Mouse (Mus musculus) kidney, embryonic 14.5 days (tissue): Measurements from ENCODE around the gene Gm42957. TPM values are rescaled to one million over a fixed set of nuclear protein-coding genes. Genes with fewer than 3 reads are reported as not detected.

Source experiments
- ATAC-seq: fragments of 200-750 bp; cut with Nextera tagmentation; 2 replicates; pipeline ENCODE4 v1.8.0; 2017; ENCODE audit warnings: moderate number of reproducible peaks, mild to moderate bottlenecking, moderate TSS enrichment, moderate library complexity; ENCODE audit not compliant: low FRiP score, low TSS enrichment
- H3K27ac ChIP-seq: fragments of 300-500 bp; sonication (generic); 2 replicates; pipeline ENCODE4 v1.5.1; 2014; ENCODE audit warnings: low read depth, mild to moderate bottlenecking, low read length, moderate library complexity, mixed read lengths
- H3K27me3 ChIP-seq: fragments of 300-500 bp; sonication (generic); 2 replicates; pipeline ENCODE4 v1.6.1; 2014; ENCODE audit warnings: mild to moderate bottlenecking, low read length; ENCODE audit not compliant: control insufficient read depth, insufficient read depth
- H3K36me3 ChIP-seq: fragments of 300-500 bp; sonication (generic); 2 replicates; pipeline ENCODE4 v1.6.1; 2014; ENCODE audit warnings: low read length, mixed read lengths; ENCODE audit not compliant: control insufficient read depth, insufficient read depth
- H3K4me1 ChIP-seq: fragments of 300-500 bp; sonication (generic); 2 replicates; pipeline ENCODE4 v1.6.1; 2014; ENCODE audit warnings: low read length, mixed read lengths; ENCODE audit not compliant: control insufficient read depth, insufficient read depth
- H3K4me2 ChIP-seq: fragments of 300-500 bp; sonication (generic); replicated peaks from 2 replicates; pipeline ENCODE4 v1.6.1; 2014; ENCODE audit warnings: low read depth, mild to moderate bottlenecking, low read length
- H3K4me3 ChIP-seq: fragments of 300-500 bp; sonication (generic); 2 replicates; pipeline ENCODE4 v1.5.1; 2014; ENCODE audit warnings: mild to moderate bottlenecking, low read length
- H3K9ac ChIP-seq: fragments of 300-500 bp; sonication (generic); 2 replicates; pipeline ENCODE4 v1.6.1; 2014; ENCODE audit warnings: low read depth, mild to moderate bottlenecking, low read length, moderate library complexity
- H3K9me3 ChIP-seq: fragments of 300-500 bp; sonication (generic); 2 replicates; pipeline ENCODE4 v1.6.1; 2016; ENCODE audit warnings: low read length; ENCODE audit not compliant: control insufficient read depth
- WGBS: fragments of 180-500 bp; shearing (Covaris S2); extraction: QIAGEN DNeasy Blood & Tissue Kit; methylation state at CpG from one replicate; pipeline ENCODE4 v1.1.7; 2014; 5-methylcytosine and 5-hydroxymethylcytosine counted together
- polyA plus RNA-seq: library from polyadenylated mRNA; unstranded; fragments of >200 nt; fragmentation: Nextera tagmentation; extraction: Ambion mirVana; gene quantifications from 2 replicates; pipeline ENCODE4 v1.2.1, GENCODE M21; 2014

Gm42957 gene
- polyA plus RNA-seq, 1 experiment from 2014 or later: not detected

DNA sequence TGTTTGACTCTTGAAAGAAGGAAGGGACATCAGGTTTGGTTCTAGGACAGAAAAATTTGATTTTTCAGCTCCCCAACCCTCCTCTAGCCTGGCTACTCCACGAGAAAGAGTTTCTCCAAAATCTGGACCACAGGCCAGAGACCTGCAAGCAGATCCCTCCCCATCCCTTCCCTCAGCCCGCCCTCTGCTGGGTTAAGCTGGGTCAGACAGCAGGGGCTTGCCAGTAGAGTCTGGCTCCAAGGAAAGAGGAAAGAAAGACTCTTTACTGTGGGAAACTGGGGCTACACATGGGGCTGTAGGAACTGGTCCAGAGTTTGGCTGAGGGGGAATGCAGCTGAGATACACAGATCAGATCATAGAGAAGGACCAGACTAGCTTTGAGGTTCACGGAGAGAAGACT lies 57.2 kb downstream of the Gm42957 start:
- no peak for ATAC-seq
- 0 out of 2 replicates have a peak, but pooled peaks cover 3% of the 10 kb centered on the region for H3K27me3 ChIP-seq
- H3K9ac ChIP-seq: no peak overlapping the region
- H3K4me3 ChIP-seq: no peak overlapping the region
- no peak overlapping the region for H3K4me2 ChIP-seq
- H3K27ac ChIP-seq: no peak overlapping the region
- 22% methylated on average over 3 of the region's 3 CpGs for WGBS
- no peaks in the 10 kb centered on the region for H3K9me3 ChIP-seq
- no peaks in the 10 kb centered on the region for H3K36me3 ChIP-seq
- H3K4me1 ChIP-seq: 0 out of 2 replicates have a peak, but pooled peaks cover 9% of the 10 kb centered on the region

DNA sequence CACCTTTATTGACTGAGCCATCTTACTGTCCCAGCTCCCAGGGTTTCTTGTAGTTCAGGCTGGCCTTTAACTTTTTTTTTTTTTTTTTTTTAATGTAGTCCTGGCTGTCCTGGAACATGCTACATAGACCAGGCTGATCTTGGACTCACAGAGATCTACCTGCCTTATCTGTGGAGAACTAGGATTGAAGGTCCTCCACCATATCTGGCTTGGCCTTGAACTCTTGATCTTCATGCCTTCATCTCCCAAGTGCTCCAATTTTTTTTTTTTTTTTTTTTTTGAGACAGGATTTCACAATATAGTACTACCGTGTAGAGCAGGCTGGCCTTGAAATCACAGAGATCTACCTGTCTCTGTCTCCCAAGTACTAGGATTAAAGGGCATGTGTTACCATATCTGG lies 58.3 kb downstream of the Gm42957 start:
- H3K27ac ChIP-seq: no peak overlapping the region
- H3K9ac ChIP-seq: no peak overlapping the region
- 0 out of 2 replicates have a peak, but pooled peaks cover 16% of the 10 kb centered on the region for H3K4me1 ChIP-seq
- H3K4me2 ChIP-seq: no peak overlapping the region
- H3K4me3 ChIP-seq: no peak overlapping the region
- no peaks in the 10 kb centered on the region for H3K9me3 ChIP-seq
- no peak for ATAC-seq
- no peaks in the 10 kb centered on the region for H3K36me3 ChIP-seq
- no peaks in the 10 kb centered on the region for H3K27me3 ChIP-seq
- 95% methylated on average over 1 of the region's 1 CpGs for WGBS

DNA sequence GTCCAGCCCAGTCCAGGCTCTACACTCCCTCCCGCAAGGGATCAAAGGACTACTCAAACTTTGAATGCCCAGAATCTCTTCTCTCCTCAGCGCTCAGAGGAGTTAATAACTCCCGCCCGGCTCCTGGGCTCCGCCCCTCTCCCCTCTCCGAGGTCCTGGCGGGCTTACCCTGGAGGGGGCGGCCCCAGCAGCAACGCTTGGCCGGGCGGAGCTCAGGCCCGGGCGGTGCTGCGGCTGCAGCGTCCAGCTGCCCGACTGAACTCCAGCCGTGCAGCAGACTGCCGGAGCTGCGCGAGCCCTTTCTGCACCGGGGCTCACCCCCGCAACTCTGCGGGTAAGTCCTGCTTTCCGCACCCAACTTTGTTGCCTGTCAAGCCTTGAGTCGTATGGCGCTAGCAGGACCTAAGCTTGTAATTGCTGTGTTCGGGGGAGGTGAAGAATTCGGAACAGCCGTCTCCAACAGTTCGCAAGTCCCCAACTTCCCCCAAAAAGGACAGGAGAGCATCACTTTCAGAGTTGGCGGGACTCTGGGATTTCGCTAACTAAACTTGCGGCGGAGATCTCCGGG lies 61.0 kb downstream of the Gm42957 start, which contains the start of gene Pias3:
Gene Pias3 (plus strand): TSS at position 187 of the 568 bp plus-strand sequence.
- Histone ChIP-seq H3K9me3 (no peaks in the 10 kb centered on the region), H3K4me1 (peaks cover 23% of the 10 kb centered on the region), H3K27me3 (no peaks in the 10 kb centered on the region), H3K9ac (peak within 1 kb of the TSS; percentile 87), H3K27ac (peak within 1 kb of the TSS; percentile 81), H3K4me3 (peak within 1 kb of the TSS; percentile 78), H3K36me3 (peaks cover 15% of the 10 kb centered on the region), H3K4me2 (peak within 1 kb of the TSS; percentile 70)
- WGBS: under 1% methylated on average over 35 of the region's 35 CpGs
- ATAC-seq: peak; percentile 89

DNA sequence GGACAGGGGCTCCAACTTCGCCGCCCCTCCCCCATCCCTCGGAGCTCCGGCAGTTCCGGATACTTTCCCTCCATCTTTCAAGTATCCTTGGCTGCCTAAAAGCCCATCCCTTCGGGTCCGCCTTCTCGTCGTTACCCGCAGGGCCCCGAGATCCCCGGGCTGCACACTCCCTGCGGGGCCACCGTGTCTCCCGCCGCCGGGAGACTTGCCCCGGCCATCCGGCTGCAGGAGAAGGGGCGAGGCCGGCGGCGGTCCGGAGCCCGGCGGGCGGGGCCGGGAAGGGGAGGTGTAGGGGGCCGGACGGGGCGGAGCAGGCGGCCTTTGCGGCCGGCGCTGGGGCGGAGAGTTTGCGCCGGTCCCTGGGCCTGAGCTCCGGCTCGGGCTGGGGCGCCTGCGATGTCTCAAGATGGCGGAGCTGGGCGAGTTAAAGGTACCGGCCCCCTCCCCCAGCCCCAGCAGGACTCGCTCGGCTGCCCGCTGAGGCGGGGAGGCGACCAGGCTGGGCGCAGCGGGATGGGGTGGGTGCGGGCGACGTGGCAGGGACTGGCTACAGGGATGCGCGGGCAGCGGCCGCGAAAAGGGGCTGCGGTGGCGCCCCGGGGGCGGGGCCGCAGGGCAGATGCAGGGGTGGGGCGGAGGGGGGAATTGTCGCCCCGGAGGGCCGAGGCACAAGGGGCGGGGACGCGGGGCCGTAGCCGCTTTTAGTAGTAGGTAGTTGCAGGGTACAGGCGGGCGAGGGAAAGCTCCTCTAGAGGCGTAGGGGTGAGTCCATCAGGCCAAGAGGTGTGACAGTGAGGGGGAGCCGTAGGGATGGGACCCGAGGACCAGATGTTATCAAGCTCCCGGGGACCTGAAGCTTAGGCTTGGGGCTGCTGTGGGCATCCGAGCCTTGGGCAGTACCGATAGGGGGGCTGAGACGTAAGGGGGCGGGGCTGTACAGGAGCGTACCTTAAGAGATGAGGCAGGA lies 61.8 kb downstream of the Gm42957 start:
- Histone ChIP-seq H3K9ac (peak overlapping the region; percentile 87), H3K4me3 (peak overlapping the region; percentile 78), H3K9me3 (no peaks in the 10 kb centered on the region), H3K27ac (peak overlapping the region; percentile 81), H3K4me2 (peak overlapping the region; percentile 70), H3K27me3 (no peaks in the 10 kb centered on the region), H3K36me3 (peaks cover 22% of the 10 kb centered on the region), H3K4me1 (peaks cover 23% of the 10 kb centered on the region)
- under 1% methylated on average over 75 of the region's 85 CpGs for WGBS
- peak; percentile 93 for ATAC-seq

DNA sequence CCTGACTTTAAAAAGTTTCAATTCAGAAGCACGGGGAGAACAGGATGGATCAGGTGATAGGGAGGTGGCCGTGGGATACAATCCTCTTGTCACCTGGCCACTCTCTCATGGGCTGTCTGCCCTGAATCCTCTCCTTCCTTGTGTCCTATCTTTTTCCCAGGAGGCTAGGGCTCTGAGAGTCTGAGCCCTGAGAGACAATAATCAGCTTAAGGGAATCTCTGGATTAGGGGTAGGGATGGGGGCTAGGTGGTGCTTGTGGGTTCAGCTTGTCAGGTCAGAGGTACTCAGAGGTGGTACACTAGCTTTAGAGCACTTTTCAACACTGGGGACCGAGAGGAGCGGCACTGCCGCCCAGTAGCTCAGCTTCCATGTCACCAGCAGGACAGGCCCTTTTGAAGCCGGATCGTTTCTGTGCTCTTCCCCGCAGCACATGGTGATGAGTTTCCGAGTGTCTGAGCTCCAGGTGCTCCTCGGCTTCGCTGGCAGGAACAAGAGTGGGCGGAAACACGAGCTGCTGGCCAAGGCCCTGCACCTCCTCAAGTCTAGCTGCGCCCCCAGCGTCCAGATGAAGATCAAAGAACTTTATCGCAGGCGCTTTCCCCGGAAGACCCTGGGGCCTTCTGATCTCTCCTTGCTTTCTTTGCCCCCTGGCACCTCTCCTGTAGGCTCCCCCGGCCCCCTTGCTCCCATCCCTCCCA lies 63.9 kb downstream of the Gm42957 start:
- WGBS: 32% methylated on average over 19 of the region's 19 CpGs
- Histone ChIP-seq H3K4me3 (no peak overlapping the region), H3K9ac (peak overlapping the region; percentile 24; the same call in 1 of the 2 replicates), H3K36me3 (peaks cover 39% of the 10 kb centered on the region), H3K4me2 (peak overlapping the region; percentile 9; the same call in 1 of the 2 replicates), H3K27me3 (no peaks in the 10 kb centered on the region), H3K4me1 (peaks cover 23% of the 10 kb centered on the region), H3K27ac (no peak overlapping the region), H3K9me3 (no peaks in the 10 kb centered on the region)
- no peak for ATAC-seq

DNA sequence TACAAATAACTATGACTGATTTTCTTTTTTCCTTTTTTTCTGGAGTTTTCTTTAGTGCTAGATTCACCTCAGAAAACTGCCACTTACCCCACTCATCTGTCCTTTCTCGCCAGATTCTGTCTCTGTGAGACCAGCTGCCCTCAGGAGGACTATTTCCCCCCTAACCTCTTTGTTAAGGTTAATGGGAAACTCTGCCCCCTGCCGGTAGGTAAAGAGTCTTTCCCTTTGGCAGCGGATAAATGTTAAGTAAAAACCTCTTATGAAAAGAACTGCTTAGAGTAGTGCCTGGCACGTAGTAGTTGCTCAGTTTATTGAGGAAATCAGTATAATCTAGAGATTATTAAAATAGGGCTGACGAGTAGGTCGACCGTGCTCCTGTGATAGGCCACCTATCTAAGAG lies 65.1 kb downstream of the Gm42957 start:
- Histone ChIP-seq H3K27me3 (no peaks in the 10 kb centered on the region), H3K4me1 (peaks cover 22% of the 10 kb centered on the region), H3K4me2 (no peak overlapping the region), H3K4me3 (no peak overlapping the region), H3K9ac (no peak overlapping the region), H3K27ac (no peak overlapping the region), H3K36me3 (peaks cover 50% of the 10 kb centered on the region), H3K9me3 (no peaks in the 10 kb centered on the region)
- no peak for ATAC-seq
- WGBS: 65% methylated on average over 7 of the region's 7 CpGs

DNA sequence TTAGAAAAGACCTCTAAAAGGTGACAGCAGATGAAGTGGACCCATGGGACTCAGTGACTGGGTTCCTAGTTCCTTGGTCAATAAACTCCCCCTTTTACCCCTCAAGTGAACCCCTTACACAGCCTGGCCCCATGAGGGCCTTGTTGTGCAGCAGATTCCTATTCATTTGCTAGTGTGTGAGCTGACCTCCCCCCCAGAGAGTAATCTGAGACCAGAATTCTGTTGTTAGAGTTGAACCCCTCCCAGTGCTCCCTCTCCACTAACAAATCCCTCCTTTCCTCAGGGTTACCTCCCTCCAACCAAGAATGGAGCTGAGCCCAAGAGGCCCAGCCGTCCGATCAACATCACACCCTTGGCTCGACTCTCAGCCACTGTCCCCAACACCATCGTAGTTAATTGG lies 65.7 kb downstream of the Gm42957 start:
- Histone ChIP-seq H3K27ac (no peak overlapping the region), H3K4me2 (no peak overlapping the region), H3K9ac (no peak overlapping the region), H3K4me1 (peaks cover 15% of the 10 kb centered on the region), H3K27me3 (no peaks in the 10 kb centered on the region), H3K36me3 (peaks cover 56% of the 10 kb centered on the region), H3K9me3 (no peaks in the 10 kb centered on the region), H3K4me3 (no peak overlapping the region)
- no peak for ATAC-seq
- WGBS: 84% methylated on average over 4 of the region's 4 CpGs
